Mouse (Mus musculus) embryonic fibroblast, embryonic 13.5 days (primary cell): ENCODE data around the gene Map3k5.

ENCODE experiments used
- CTCF ChIP-seq: IDR thresholded peaks from 2 replicates; pipeline ENCODE4 v1.5.1; 2011; ENCODE audit warnings: mild to moderate bottlenecking, control low read depth, low read length, moderate library complexity, borderline replicate concordance; ENCODE audit not compliant: insufficient read depth
- POLR2A ChIP-seq: IDR thresholded peaks from 2 replicates; pipeline ENCODE4 v1.6.1; 2011; ENCODE audit warnings: low read depth, mild to moderate bottlenecking, control low read depth, low read length, moderate library complexity

DNA sequence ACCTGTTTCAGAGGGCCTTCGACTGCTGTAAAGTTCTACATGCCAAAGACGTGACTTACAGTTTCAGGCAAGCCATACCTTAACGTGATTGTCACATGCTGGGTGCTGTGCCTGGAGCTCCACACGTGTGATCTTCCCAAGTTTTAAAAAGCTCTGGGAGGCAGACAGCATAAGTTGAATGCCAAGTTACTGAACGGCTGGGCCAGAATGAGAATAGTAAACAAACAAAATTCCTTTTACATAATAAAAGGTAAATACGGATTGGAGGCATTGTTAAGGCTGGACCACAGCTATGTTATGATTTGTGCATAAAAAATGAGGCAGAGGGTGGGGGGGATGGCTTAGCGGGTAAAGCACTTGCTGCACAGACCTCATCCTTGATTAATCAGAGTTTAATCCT is 11.4 kb downstream of the Map3k5 start:
- TF ChIP-seq POLR2A = no peak
- TF ChIP-seq CTCF = no peak
